Mouse (Mus musculus) layer of hippocampus, postnatal 10 days (tissue): ENCODE data around the gene Hist1h2ag. TPM values are rescaled to one million over a fixed set of nuclear protein-coding genes. Genes with fewer than 3 reads are reported as not detected.
"Not testable (repeated sequence)": the region's sequence is repeated elsewhere in the genome, so short reads cannot be mapped to it uniquely, and the experiment has no call there.

Experiments
- DNase-seq, 2 experiments: peaks; one replicate each; pipeline ENCODE4 v3.0.0; 2021; ENCODE audit warnings: low spot score in 2 of 2
- long read RNA-seq: library from polyadenylated mRNA; stranded (forward); transcript quantifications from one replicate; pipeline ENCODE4 v2.0.0, GENCODE M21; 2023
- total RNA-seq, 2 experiments: library from RNA; stranded (reverse); gene quantifications; 2 replicates each; pipeline ENCODE4 v1.2.3; 2021

The Hist1h2ag gene
- total RNA-seq: 10 to 100 TPM; 33.8 to 36.8 TPM
- long read RNA-seq: 0 reads

DNA sequence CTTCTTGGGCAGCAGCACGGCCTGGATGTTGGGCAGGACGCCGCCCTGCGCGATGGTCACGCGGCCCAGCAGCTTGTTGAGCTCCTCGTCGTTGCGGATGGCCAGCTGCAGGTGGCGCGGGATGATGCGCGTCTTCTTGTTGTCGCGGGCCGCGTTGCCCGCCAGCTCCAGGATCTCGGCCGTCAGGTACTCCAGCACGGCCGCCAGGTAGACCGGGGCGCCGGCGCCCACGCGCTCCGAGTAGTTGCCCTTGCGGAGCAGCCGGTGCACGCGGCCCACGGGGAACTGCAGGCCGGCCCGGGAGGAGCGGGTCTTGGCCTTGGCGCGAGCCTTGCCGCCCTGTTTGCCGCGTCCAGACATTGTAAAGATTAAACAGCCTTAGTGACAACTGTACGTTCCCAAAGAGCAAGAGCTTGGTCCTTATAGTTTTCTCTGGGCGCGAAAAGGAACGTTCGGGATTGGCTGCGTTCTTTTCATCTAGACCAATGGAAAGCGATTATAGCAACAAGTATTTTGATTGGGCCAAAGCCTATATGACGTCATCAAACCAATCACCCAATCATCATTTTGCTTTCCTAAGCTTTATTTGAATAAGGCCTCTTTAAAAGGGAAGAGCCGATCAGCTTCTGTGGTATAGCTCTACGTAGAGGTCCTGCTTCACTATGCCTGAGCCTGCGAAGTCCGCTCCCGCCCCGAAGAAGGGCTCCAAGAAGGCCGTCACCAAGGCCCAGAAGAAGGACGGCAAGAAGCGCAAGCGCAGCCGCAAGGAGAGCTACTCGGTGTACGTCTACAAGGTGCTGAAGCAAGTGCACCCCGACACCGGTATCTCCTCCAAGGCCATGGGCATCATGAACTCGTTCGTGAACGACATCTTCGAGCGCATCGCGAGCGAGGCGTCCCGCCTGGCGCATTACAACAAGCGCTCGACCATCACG, at the start of gene Hist1h2ag, which contains the start of gene Hist1h2bj:
Gene Hist1h2ag, minus strand, starts transcription at position 377 of the 935 bp plus-strand sequence.
Gene Hist1h2bj, plus strand, starts transcription at position 647 of the 935 bp plus-strand sequence.
- peak; percentile 82 to 84 for DNase-seq

GRCm38 (mm10) chr13:22084140-22084539, 41.4 kb upstream of the Hist1h2ag start, which contains the start of gene Vmn1r188:
Gene Vmn1r188, plus strand, starts transcription at chr13:22084440.
- DNase-seq: not testable (repeated sequence)

- DNase-seq: no peak
Observed at GRCm38 (mm10) chr13:22063468-22063867, 20.7 kb upstream of the Hist1h2ag start.

DNA sequence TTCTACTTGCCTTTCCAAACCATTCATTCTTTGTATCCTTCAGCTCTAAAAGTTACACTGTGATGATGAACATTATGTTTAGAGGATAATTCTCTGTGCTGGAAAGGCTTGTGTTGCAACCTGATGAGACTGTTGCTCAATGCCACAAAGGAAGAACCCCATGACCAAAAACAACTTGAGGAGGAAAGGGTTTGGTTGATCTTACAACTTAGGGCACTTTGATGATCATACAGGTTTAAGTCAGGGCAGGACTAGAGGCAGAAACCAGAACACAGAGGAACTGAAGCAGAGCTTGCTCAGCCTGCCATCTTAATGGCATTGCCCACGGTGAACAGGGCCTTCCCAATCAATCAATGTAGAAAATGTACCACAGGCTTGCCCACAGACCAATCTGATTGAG, 18.7 kb upstream of the Hist1h2ag start:
- no peak for DNase-seq

DNA sequence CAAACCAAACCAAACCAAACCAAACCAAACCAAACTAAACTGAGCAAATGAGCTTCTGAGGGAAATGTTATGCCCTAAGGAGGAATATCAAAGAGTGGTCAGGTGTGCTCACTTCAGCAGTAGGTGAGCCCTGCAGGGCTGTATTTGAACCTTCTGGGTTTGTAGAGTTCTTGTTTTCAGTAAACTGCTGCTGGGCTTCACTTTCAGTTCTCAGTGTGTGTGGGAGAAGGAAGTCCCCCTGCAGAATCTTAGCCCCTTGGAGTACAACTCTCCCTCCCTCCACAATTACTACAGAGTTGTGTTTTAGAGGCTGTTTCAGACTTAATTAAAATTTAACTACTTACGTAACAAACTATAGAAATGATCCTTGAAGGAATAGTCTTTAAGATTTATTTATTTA, 11.0 kb upstream of the Hist1h2ag start:
- no peak for DNase-seq

DNA sequence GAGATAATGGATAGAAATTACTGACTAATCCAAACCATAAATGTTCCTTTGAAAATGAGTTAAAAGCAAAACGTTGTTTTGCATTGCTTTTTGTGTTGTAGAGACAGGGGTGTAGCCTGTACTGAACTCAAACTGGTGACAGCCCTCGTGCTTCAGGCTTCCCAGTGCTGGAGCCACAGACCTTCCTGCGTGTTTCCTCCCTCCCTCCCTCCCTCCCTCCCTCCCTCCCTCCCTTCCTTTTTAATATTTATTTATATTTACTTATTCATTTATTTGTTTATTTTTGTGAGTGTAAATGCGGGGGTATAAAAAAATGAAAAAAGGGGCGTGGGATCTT, 8.7 kb upstream of the Hist1h2ag start:
- no peak for DNase-seq

GRCm38 (mm10) chr13:22050591-22051522, 8.1 kb upstream of the Hist1h2ag start:
- peak; percentile 86 to 91 for DNase-seq

DNA sequence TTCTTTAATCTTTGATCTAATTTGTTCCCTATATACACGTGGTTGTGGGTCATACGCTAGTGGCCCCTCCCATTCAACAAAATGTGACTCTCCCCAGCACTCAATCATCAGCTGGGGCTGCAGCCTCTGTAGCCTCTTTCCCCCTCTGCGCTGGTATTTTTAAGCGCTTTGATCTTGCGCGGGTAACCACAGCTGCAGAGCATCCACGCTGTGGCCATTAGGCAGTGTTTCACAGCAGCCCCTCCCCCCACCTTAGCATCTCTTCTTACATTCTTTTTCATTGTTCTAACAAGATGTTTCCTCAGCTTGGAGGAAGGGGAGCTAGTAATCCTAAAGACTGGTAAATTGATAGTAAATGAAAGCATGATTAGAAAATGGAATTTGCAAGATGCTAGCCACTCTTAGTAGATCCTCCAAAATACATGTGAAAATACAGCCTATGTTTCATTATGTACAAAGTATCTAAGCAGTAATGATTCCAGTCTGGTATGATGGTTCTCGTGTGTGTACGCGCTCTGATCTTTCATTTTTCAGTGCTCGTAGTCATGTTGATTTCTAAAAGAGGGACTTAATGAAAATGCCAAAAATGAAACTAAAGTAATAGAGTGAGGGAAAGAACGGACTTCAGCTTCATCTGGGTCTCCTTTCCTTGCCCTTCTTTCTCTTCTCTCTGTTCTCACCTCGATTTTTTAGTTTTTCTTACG, 7.1 kb upstream of the Hist1h2ag start:
- peak; percentile 20 to 40 for DNase-seq

DNA sequence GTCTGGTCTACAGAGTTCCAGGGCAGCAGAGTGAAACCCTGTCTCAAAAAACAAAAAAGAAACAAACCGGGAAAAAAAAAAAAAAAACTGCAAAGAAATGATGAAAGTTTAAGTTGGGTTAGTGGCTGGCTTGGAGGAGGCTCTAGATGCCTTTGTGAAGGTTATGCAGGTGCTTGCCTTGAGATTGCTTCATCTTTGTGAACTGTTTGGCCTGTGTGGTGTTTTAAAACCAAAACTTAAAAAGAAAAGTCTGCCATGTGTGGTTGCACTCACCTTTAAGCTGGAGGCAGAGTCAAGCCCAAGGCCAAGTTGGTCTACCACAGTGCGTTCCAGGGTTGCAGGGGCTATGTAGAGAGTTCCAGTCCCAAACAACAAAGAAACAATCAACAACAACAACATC, 6.3 kb upstream of the Hist1h2ag start:
- DNase-seq: no peak

GRCm38 (mm10) chr13:22045311-22045710, 2.6 kb upstream of the Hist1h2ag start:
- DNase-seq: no peak

- DNase-seq: no peak
Observed at GRCm38 (mm10) chr13:22044432-22045155, 1.9 kb upstream of the Hist1h2ag start.

- DNase-seq: no peak
Observed at GRCm38 (mm10) chr13:22043503-22044431, 1.0 kb upstream of the Hist1h2ag start.

DNA sequence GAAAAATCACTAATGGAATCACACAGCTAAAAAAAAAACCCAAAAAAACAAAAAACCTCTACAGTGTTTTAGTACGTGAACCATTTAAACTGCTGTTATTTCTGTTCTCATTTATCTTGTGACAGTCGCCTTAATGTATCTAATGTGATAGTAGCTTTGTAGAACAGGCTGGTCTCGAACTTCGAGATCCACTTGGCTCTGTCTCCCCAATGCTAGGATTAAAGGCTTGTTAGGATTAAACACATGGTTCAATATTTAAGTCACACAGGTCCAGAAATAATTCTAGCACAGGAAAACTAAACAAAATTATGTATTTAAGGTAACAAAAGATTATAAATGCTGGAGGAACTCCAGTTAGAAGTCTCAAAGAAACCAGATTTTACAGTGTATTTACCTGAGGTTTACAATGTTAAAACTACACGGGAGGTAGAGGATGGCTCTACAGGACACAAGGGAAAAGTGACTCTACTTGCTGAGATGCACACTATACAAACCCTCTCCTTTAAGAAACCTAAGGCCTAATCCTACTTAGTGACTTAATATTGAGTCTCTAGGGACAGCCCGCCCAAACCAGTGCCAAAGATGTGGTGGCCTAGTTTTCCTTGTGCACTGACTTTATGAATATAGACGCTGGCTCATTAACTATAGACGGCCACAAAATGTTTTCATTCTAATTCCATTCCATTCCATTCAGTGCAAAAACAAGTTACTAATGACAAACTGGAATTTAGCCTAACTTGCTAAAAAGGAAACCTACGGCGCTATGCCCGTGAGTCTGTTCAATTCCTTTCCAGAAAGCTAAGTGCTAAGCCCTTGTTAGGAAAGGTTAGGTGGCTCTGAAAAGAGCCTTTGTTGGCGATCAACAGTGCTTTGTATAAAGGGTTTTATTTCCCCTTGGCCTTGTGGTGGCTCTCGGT, 835 bp downstream of the Hist1h2ag start:
- DNase-seq: no peak

DNA sequence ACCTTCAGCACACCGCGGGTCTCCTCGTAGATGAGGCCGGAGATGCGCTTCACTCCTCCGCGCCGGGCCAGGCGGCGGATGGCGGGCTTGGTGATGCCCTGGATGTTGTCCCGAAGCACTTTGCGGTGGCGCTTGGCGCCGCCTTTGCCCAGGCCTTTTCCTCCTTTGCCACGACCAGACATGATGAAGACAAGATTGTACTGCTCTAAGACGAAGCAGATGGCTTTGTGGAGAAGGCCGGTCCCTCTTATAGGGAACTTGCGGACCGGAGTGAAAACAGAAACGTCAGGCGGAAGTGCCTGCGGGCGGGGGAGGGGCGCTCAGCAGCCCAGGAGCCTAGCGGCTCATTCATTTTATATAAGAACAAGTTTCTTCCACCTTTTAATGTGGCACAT, 1.6 kb downstream of the Hist1h2ag start, which contains the start of gene Hist1h4i:
Gene Hist1h4i, minus strand, starts transcription at position 221 of the 395 bp plus-strand sequence.
- DNase-seq: peak; percentile 95 to 97

- no peak for DNase-seq
Observed at GRCm38 (mm10) chr13:22040464-22041141, 2.1 kb downstream of the Hist1h2ag start.

DNA sequence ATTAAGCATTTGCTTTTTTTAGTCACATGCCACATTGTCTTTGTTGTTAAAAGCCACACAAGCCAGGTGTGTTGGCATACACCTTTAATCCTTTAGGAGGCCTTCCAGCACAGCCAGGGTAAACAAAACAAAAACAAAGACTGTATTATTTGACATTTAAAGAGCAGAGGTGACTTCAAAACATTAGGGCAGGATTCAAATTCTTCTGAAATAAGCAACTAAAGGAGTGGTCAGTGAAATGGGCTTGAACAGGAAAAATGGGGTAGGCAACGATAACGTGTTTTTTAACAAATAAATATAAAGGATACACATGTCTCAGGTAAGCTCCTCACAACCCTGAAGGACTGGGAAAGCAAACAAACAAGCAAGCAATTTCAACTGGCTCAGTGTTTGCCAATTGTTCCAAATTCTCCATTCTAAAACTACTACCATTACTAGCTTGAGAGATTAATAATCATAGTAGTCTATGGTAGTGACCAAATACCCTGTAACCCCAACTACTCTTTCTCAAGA, 2.7 kb downstream of the Hist1h2ag start:
- DNase-seq: no peak

DNA sequence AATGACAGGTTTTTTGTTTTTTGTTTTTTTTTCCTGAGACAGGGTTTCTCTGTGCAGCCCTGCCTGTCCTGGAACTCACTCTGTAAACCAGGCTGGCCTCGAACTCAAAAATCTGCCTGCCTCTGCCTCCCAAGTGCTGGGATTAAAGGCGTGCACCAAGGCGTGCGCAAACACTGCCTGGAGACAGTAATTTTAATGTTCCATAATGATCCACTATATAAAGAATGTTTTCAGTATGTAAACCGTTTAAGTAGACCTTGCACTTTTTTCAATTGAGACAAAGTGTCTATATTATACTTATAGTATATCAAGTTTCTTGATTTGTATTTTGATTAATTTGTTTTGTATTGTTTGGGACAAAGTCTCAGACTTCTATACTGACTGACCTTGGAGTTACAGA, 3.4 kb downstream of the Hist1h2ag start:
- no peak for DNase-seq
